Mouse (Mus musculus) embryonic fibroblast, embryonic 13.5 days (primary cell): ENCODE measurements around the gene Krtap6-1.

ENCODE experiments used
- CTCF ChIP-seq: IDR thresholded peaks from 2 replicates; pipeline ENCODE4 v1.5.1; 2011; ENCODE audit warnings: mild to moderate bottlenecking, control low read depth, low read length, moderate library complexity, borderline replicate concordance; ENCODE audit not compliant: insufficient read depth
- POLR2A ChIP-seq: IDR thresholded peaks from 2 replicates; pipeline ENCODE4 v1.6.1; 2011; ENCODE audit warnings: low read depth, mild to moderate bottlenecking, control low read depth, low read length, moderate library complexity

DNA sequence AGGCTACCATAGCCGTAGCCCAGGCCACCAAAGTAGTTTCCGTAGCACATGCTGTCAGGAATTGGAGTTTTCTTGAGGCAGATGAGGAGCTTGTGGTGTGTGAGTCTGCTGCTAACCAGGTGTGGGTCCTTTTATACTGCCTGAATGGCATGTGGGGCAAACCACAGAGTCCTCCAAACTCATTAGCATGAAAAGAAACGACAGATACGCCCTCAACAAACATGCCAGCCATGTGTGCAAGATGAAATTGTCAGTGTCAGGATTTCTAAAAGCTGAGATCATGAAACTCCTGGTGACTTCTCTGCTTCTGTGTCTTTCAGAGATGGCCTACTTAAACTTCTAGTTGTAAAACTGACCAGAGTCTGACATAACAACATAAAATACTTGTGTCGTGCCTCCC is 20.8 kb upstream of the Krtap6-1 start, which contains the start of gene Krtap22-2:
- no peak for TF ChIP-seq CTCF
- TF ChIP-seq POLR2A: no peak
